Mouse (Mus musculus): ENCODE results near the gene Ano2.

DNA sequence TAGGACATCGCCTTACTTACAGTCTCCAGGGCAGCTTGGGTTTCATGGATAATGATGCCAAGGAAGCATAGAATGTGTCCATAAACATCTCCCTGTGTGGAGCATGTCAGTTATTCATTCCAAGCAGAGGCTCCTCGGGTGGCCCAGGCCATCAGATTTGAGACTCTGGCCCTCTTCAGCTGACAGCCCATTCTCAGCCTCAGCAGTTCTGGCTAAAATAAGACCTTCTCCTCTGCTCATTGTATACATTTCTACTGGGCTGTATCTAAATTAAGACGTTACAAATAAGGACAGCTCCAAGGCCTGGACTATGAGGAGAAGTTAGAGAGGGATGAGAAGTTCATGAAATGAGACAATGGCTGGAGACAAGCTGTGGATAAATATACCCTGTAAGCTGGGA, 204.1 kb downstream of the Ano2 start:
- TF ChIP-seq EP300 (IDR thresholded peaks at IDR 0.05; ENCODE audit: low read depth) = no peak
- no peak for TF ChIP-seq CTCF (IDR thresholded peaks at IDR 0.05; ENCODE audit: low read depth)

All from liver, embryonic 14.5 days (tissue).